Mouse (Mus musculus): ENCODE measurements around the gene Lrrc8d. TPM values are rescaled to one million over a fixed set of nuclear protein-coding genes. Genes with fewer than 3 reads are reported as not detected.

The Lrrc8d gene
- total RNA-seq, 2 experiments from 2014 or later: 15.7 to 44.6 TPM

DNA sequence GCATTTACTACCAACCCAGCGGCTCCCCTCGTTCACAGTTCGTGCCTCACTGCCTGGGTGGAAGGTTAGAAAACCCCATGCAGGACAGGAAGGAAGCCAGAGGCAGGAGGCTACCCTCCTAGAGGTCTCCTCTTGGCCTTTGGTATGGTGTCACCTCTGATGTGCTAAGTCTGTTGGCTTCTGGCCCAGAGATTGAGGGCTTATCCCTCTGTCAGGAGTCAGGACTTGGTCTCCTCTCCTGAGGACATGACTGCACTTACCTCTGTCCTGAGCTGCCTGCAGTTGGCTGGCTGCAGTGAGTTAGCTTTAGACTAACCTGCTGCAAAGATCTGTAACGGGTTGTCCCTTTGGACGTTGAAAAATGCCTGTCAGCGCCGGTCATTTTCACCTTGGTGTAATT lies 107.7 kb downstream of the Lrrc8d start:
- ATAC-seq (replicated peaks; ENCODE audit: poor library complexity, severe bottlenecking): peak; percentile 41

DNA sequence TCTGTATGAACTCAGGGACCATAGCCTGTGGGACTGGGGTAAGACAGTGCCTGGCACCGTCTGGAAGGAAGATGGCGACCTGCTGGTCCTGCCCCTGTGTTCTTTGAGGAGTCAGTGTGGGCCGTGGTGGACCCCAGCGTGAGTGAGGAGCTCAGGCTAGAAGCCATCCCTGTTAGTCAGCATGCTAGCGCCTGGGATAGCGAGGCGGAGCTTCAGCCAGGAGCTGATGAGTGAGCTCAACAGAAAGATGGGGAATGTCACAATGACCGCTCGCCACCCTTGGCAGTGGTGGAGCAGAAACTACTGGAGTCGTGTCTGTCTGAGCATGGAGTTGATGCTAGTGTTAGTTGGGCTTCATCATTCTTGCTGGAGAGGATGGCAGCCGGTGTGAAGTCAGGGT lies 109.3 kb downstream of the Lrrc8d start:
- no peak for ATAC-seq (replicated peaks; ENCODE audit: poor library complexity, severe bottlenecking)

- ATAC-seq (replicated peaks; ENCODE audit: poor library complexity, severe bottlenecking): no peak
These were observed 113.3 kb downstream of the Lrrc8d start for GRCm38 (mm10) chr5:105813036-105813435.

DNA sequence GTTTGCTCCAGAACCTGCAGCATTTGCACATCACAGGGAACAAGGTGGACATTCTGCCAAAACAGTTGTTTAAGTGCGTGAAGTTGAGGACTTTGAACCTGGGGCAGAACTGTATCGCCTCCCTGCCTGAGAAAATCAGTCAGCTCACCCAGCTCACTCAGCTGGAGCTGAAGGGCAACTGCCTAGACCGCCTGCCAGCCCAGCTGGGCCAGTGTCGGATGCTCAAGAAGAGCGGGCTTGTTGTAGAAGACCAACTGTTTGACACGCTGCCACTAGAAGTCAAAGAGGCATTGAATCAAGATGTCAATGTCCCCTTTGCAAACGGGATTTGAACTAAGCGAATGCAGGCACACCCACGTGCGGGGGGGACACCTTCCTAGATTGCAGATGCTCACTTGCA lies 114.2 kb downstream of the Lrrc8d start:
- no peak for ATAC-seq (replicated peaks; ENCODE audit: poor library complexity, severe bottlenecking)

DNA sequence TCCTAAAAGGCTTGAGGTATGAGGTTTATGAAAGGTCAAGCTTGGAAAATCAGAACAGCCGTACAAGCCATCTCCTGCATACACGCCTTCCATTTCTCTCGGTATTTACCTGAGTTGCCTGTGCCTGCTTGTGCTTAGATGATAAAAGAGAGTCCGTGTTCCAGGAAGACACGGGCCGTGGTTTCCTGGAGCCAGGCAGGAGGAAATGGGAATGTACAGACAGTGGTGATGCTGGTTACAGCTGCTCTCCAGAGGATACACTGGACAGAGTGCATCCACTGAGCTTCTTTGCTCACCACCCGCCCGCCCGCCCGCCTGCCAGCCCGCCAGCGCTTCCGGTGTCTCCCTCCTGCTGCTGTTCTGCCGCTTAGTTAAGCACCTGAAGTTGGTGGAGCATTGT lies 116.3 kb downstream of the Lrrc8d start:
- no peak for ATAC-seq (replicated peaks; ENCODE audit: poor library complexity, severe bottlenecking)

DNA sequence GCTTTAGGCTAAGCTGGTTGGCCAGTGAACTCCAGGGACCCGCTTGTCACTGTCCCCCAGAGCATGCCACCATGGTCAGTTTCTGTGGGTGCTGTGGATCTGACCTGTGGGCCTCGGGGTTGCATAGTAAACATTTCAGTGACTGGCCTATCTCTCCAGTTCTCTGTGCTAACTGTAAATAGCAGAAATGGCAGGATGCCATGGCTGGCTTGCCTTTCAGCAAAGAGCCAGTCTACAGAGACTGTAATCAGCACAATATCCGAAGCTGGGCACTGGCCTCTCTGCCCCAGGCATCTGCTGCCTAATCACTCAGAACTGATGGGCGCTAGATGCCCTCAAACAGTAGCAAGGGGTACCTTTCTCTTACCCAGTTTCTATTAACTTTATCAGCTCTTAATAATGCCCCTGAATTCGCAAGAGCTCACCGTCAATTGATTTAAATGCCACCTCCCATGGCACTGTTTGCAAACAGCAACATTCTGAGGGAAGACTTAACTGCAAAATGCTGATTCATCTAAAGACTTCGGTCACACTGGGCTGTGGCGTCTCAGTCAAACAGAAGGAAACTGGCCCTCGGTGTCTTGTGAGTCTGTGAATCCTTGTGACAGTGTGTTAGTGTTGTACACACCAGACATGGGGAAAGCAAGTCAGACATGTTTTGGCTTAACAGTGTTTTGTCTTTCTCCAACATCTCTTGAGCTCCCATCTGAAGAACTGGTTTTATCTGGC lies 117.6 kb downstream of the Lrrc8d start:
- ATAC-seq (replicated peaks; ENCODE audit: poor library complexity, severe bottlenecking): no peak

- no peak for ATAC-seq (replicated peaks; ENCODE audit: poor library complexity, severe bottlenecking)
These were observed 118.6 kb downstream of the Lrrc8d start for GRCm38 (mm10) chr5:105818411-105818810.

GRCm38 (mm10) chr5:105821390-105821789 lies 121.6 kb downstream of the Lrrc8d start:
- ATAC-seq (replicated peaks; ENCODE audit: poor library complexity, severe bottlenecking): no peak

GRCm38 (mm10) chr5:105822521-105823498 lies 123.0 kb downstream of the Lrrc8d start:
- peak; percentile 24; the same call in 1 of the 2 replicates for ATAC-seq (replicated peaks; ENCODE audit: poor library complexity, severe bottlenecking)

DNA sequence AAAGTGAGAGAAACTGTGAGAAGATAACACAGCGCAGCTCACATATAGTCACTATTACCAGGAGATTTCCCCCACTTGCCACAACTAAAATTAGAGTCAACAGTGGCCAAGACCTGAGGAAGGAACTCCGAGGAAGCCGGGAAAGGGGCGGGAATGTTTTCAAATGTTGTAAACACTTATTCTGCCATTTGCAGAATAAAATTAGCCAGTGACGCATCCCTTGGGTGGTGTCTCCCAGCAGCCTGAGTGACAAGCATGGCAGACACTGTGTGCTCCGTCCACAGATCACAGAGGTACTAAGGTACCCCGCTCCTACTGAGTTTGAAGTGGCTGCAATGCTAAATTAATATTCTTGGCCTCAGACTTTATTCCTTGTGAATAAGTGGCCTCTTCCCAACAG lies 124.5 kb downstream of the Lrrc8d start:
- ATAC-seq (replicated peaks; ENCODE audit: poor library complexity, severe bottlenecking): no peak

DNA sequence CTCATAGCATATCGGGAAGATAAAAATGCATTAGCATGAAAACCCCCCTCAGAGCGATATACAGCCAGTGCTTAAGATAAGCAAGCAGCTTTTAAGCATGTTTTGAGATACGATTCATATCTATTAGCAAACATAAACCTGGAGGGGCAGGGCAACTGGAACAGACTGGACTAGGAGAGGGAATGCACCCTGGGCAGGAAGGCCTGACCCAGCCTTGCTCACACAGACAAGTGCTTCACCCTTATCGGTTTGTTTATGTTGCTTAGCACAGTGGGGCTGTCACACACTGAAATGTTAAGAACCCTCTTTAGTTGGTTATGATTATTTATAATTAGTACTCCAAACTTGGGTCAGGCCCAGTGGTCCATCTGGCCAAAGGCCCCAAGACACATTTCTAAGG lies 125.1 kb downstream of the Lrrc8d start:
- ATAC-seq (replicated peaks; ENCODE audit: poor library complexity, severe bottlenecking): no peak

GRCm38 (mm10) chr5:105826916-105827510 lies 127.2 kb downstream of the Lrrc8d start:
- no peak for ATAC-seq (replicated peaks; ENCODE audit: poor library complexity, severe bottlenecking)

GRCm38 (mm10) chr5:105828050-105828449 lies 128.3 kb downstream of the Lrrc8d start:
- ATAC-seq (replicated peaks; ENCODE audit: poor library complexity, severe bottlenecking): no peak

GRCm38 (mm10) chr5:105829008-105829586 lies 129.3 kb downstream of the Lrrc8d start:
- no peak for ATAC-seq (replicated peaks; ENCODE audit: poor library complexity, severe bottlenecking)

DNA sequence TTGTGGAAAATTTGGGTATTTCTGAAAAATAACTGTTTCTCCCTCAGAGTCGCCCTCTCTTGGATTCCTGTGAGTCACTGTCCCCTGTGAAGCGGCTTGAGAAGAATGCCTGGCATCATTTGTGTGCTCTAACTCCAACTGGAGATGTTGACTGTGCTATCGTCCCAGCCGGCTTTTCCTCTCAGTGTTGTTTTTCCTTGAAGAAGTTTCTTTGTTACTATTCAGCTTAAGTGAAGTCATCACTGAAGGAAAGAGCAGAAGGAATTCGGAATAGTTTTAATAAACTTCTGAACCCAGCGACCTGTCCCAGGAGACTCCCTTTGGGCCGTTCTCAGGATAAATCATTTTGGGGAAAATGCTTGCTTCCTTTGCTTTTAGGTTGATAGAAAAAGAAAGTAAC lies 132.4 kb downstream of the Lrrc8d start:
- ATAC-seq (replicated peaks; ENCODE audit: poor library complexity, severe bottlenecking): no peak

GRCm38 (mm10) chr5:105833923-105834322 lies 134.2 kb downstream of the Lrrc8d start:
- ATAC-seq (replicated peaks; ENCODE audit: poor library complexity, severe bottlenecking): peak; percentile 43

DNA sequence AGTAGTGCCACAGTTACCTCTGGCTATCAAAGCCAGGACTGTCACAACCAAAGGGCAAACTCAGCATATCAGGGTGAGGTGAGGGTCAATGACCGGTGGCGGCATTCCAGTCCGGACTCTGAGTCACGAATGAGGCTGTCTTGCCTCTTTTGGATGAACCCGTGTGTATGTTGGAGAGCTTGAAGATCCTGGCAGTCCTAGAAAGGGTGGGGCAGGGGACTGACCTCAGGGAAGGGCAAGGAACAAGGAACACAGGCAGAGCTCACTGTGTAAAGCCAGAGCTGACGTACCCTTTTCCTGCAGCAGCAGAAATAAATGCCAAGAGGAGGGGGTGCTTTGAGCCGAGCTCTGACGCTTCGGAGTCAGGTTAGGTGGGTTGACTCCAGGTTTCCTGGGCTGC lies 136.2 kb downstream of the Lrrc8d start:
- ATAC-seq (replicated peaks; ENCODE audit: poor library complexity, severe bottlenecking): no peak

- no peak for ATAC-seq (replicated peaks; ENCODE audit: poor library complexity, severe bottlenecking)
These were observed 140.1 kb downstream of the Lrrc8d start for GRCm38 (mm10) chr5:105839740-105840310.

DNA sequence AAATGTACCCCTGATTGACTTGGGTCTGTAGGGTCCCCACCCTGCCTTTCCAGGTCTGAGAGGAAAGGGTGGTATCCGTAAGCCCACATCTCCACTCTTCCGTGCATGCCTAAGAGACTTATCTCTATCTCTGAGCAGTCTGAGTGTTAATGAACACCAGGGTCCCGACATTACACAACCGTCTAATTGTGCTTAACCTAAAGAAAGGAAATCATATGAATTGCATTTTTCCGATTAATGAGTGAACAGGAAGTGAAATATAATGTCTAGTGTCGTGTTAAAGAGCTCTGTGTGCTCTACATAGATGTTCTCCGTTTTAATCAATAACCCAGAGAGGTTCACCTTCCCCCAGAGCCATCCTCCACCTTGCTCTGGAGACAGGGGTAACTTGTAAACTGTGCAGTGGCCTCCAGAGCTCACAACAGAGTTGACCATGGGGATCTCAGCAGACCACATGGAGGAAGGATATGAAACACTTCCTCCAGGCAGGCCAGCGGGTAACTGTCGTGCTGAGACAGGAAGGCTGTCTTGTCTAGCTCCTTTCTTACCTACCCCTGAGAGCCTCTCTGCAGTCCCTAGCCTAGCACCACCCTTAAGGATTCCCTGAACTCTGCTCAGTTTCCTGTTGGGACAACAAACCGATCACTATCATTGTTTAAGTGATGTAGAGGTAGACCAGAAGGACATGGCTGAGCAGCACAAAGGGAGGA lies 144.4 kb downstream of the Lrrc8d start:
- peak; percentile 92 for ATAC-seq (replicated peaks; ENCODE audit: poor library complexity, severe bottlenecking)

GRCm38 (mm10) chr5:105845041-105845440 lies 145.3 kb downstream of the Lrrc8d start:
- no peak for ATAC-seq (replicated peaks; ENCODE audit: poor library complexity, severe bottlenecking)
